Mouse (Mus musculus) layer of hippocampus, adult 18-20 months (tissue): ENCODE measurements around the gene Fars2. TPM values are rescaled to one million over a fixed set of nuclear protein-coding genes. Genes with fewer than 3 reads are reported as not detected.
"Not testable (repeated sequence)": the region's sequence is repeated elsewhere in the genome, so short reads cannot be mapped to it uniquely, and the experiment has no call there.

ENCODE experiments used
- DNase-seq, 2 experiments: peaks; one replicate each; pipeline ENCODE4 v3.0.0; 2022; ENCODE audit warnings: low spot score in 2 of 2
- total RNA-seq, 2 experiments: library from RNA; stranded (reverse); gene quantifications; 2 replicates each; pipeline ENCODE4 v1.2.3; 2021

The Fars2 gene
- total RNA-seq, 2 experiments from 2014 or later = 34.7 to 42.2 TPM

DNA sequence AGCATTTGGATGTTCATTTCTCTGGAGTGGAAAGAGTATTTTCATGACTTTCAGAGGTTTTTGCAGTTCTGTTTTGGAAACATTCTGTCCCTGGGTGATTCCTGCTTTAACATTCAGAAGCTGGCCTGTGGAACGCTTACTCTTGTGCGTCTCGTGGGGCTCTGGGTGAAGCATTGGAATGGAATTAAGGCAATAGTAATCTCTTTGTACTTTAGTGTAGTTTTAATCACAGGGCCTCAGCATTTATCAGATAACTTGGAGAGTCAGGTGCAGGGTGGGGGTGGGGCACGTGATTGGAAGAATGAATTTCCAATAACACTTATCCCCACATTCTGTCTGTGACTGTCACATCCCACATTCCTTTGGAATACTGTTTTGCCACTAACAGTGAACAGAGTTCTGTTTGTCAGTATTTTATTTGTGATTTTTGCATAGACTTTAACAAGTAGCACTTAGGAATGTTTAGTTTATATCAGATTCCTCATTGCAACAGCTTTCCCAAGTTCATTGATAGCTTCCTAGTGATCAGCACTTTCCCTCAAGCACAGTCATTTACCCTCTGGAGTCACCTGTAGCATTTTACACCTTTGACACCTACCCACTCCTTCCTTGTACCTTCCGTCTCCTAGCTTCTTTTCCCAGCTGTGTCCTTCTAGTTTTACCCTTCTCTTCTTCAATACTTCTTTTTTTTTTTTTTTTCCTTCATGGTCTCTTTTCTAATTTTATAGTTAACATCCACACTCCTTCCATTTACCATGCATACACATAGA lies 23.2 kb downstream of the Fars2 start:
- no peak for DNase-seq

DNA sequence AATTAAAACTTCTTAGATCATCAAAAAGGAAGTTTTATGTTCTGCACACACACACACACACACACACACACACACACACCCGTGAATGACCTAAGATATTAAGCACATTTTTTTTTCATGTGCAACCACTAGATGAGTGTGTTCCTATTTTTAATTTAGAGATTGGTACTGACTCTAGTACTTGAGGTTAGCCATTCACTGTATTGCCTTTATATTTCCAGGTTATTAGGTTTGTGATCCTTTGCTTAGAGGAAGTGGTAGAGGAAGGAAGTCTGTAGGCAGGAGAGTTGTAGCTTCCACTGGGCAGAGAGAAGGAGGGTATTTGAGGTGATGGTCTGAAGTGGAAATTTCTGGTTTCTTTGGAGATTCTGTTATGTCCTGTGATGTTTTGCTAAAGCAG lies 28.4 kb downstream of the Fars2 start:
- DNase-seq = no peak

DNA sequence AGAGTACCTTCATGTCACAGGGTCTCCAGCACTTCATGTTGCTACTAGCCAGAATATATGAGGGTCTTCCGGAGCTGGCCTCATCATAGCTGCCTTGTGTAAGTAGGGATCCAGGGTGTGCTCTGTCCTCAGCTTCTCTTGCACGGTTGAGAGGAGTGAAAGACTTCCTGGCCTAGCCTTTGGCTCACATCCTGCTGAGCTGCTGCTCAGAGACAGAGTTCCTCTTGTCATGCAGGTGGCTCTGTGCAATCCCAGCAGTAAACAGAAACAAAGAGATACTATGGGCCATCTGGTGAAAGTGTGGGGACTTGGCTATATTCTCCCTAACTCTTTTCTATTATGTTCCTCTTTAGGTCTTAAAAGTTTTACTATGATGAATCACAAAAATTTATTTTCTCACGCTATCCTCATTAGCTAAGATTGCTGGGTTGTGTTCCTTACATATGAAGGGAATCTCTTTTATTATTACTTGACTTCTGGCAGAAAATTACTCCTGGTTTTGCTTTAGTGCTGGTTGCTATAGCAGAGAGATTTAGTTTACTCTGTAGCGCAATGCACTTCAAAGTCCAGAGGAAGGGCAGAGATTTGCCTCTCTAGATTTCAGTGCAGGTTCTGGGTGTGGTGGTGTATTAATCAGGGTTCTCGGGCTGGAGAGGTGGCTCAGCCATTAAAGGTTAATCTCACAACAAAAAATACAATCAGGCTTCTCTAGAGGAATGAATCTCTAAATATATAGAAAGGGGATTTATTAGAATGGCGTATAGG lies 32.1 kb downstream of the Fars2 start:
- DNase-seq = no peak

DNA sequence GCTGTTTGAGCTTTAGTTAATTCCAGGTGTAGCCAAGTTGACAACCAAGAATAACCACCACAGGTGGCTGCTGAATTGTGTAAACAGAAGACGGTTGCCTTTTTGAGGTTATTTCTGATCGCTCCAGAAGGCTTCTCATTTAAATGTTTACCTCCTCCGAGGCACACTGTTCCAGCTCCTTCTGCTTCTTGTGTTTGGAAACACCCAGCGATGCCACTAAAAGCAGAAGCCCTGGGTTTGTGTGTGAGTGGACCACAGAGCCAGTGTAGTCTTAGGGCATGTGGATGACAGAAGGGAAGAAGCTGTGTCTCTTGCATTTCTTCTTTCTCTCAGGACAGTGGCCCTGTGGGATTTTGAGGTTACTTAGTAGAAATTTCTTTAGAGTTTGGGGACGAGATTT lies 33.1 kb downstream of the Fars2 start:
- no peak for DNase-seq

DNA sequence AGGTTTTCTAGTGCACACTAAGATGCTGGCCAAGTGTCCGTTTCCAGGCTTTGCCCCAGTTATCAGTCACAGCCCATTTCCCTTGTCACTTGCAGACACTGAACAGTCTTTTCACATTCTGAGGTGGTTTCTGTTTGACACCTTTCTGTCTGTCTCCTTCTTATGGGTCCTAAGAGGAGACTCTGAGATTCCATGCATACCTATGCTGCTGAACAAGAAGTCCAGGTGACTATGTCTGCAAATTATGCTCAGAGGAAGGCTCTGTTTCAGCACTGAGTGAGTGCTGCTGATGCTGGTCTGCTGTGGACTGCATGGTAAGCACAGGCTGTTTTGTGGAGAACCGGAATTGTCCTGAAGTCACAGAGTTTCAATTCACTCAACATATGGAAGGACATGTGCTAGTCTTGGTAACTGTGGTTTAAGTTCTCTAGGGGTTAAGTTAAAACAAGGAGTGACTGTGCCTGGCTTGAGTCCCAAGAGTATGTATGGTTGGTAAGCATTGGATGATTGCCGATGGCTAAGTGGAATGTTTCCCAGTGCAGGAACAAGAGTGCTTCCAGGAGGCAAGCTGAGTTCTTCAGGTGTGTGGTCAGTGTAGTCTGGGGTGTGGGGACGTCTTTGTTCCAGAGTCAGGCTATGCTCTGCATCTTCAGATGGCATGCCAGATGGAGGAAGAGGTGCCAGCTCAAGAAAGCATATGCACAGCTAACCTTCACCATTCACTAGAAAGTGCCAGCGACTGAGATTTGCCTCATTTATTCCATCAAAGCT lies 35.7 kb downstream of the Fars2 start:
- peak in 1 of 2 experiments; percentile 25 for DNase-seq

DNA sequence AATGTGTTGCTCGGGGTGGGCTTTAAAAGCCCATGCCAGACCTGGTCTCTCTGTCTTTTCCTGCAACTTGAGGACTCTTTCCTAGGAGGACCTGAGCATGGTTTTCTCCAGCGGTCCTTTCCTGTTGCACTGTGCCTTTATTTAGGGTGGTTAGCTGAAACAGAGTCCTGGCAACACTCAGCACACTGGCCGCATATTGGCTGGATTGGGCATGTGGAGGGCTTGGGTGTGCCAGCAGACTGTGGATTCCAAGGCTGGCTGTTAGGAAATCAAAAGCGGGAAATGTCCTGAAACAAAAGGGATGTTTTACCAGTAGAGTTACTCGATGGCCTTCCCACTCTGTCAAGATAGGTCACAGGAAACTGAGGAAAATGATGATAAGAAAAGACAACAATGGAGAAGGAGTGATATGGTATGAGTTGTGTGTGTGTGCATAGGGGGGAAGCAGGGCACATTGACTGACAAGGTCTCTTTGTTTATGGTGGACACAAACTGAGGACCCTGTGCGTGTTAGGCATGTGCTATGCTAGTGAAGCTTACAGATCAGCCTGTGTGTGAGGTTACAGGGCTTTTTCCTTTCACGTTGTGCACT lies 39.2 kb downstream of the Fars2 start:
- DNase-seq = no peak

DNA sequence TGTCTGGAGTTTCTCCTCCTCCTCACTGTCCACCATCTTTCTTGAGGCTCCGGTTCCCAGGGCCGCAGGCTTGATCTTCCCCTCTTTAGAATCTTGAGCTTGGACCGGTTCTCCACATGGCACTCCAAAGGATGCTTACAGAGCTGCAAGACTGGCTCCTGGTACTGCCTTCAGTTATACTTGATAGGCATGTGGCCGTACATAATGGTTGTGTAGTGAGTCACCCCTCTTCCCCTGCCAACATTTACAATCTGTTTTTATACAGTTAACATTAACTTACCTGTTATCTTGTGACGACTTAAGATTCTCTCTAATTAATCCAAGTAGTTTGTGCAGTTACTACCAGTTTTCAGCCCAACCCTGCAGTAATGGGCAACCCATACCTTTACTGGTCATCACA lies 46.2 kb downstream of the Fars2 start:
- no peak for DNase-seq

DNA sequence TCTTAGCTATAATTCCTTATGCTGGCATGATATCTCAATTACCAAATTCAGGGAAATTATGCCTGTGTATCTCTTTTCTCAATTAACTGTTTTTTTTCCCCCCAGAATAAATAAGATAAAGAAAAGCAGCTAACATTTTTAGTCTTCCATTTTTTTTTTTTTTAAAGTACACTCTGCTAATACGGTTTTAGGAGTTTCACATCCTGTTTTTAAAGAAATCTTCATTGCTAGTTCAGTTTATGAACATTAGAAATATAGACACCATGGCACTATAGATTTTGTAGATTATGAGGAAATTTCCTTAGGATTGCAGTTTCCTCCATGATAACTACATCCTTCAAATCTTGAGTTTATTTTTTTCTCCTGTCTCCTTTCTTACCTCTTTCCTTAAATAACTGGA lies 46.7 kb downstream of the Fars2 start:
- no peak for DNase-seq

DNA sequence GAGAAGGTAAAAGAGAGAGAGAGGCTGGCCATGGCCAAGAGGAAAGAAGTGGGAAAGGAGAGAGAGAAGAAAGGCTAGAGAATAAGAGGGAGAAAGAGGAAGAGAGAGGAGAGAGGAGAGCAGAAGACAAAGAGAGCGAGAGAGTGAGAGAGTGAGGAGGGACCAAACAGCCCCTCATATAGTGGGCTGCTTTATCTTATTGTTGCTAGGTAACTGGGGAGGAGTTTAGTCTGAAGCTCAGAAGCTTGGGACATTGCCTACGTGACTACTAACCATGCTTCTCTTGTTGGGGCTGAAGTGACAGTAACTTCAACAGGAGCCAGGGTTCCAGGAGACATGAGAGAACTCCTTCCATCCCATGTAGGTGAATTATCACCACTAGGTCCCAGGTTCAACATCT lies 55.8 kb downstream of the Fars2 start:
- DNase-seq = not testable (repeated sequence)

DNA sequence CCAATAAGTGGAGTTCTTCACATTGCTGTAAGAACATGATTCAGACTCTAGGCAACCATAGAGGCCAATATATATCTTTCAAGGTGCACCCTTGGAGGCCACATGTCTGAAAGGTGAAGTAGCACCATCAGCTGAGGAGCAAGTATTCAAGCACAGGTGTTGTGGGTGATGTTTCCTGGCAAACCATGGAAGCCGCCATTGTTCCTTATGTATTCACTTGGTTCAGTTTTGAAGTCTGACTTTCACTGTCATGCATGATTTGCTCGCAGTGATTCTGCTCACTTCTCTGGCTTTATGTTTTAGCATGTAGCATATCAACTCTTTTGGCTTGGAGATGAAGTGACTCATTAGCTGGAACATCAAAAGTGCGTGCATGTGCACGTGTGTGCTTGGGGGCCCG lies 56.9 kb downstream of the Fars2 start:
- DNase-seq = no peak

DNA sequence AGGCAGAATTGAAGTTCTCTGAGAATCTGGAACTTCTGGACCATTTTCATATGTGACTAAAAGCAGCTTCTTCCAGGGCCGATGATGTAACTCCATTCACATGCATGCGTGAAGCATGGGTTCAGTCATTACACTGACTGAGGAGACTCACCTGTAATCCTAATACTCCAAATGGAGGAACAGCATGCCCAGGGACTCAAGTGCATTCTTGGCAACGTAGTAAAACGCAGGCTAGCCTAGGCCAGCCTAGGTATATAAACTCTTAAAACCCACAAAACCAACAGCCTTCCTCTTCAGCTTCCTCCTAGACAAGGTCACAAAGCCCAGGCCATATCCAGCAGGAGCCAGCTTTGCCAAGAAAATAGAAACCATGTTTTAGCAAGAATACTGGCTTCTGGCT lies 57.6 kb downstream of the Fars2 start:
- DNase-seq = no peak

DNA sequence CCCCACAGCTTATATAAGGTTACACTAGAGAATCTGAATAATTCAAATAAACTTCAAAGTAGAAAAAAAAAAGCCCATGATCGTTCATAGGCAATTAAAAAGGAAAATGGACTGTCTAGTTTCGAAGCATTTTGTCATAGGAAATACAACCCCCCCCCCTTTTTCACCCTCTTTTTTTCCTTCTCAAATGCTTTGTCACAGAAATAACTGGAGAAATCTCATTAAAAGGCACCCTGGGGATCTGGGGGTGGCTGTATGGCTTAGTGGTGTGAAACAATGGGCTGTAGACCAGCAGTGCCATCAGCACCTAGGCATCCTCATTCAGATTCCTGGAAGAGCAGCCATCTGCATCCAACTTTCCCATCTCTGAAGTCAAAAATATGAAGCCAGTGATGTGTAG lies 64.0 kb downstream of the Fars2 start:
- no peak for DNase-seq

DNA sequence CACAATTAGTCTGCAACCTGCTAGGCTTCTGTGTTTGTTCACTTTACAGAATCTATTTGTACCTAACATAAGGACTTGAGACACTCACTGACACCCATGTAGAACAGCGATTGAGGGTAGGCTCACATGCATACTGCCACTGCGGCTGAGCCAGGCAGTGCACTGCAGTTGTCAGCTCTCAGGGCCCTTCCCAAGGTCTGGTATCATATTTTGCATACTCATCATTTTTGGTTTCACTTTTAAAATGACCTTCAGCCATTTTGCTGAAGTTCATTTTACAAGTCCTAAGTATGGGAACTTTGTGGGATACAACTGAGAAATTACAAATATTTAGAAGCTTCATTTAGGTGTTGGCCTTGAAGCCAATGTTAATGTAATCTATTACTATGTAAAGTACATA lies 73.4 kb downstream of the Fars2 start:
- no peak for DNase-seq

DNA sequence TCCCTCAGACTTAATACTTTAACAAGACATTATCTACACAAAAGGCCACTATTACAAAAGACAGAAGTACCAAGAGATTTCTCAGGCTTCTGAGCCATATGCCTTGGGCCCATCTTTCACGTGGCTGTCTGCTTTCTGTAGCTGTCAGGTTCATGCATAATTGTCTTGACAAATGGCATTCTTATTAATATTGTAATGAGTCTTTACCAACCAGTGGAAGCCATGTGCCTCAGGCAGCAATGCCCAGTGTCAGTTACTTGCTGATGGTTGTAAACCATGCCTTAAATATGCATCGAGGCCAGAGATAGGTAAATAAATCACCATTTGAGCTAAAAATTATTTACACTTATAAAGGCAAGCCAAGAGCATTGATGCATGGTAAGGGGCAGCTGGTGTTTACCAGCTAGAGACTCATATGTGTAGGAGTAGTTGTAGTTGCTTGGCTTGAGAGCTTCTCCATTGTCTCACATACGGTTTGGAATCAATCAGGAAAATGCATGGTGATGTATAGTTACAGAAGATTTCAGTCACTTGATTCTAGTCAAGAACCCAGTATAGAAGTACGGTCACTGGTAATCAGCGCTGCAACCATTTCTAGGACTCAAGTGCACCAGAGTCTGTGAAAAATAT lies 76.4 kb downstream of the Fars2 start:
- peak in 1 of 2 experiments; percentile 34 for DNase-seq

DNA sequence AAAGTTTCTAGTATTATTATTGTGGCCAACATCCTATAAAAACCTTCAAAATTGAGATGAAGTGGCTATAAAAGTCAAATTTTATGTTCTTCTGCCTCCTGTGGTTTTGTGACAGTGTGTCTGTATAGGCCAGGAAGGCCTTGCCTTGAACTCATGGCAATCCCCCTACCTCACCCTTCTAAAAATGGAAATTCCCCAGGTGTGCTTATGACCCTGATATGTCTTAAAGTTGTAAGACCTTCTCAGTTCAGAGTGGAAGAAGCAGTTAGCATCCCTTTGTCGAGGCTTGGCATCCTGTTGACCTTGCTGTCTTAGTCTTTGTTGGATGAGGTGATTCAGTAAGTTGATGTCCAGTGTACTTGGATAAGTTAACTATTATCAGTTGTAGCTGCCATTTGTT lies 82.1 kb downstream of the Fars2 start:
- DNase-seq = no peak

DNA sequence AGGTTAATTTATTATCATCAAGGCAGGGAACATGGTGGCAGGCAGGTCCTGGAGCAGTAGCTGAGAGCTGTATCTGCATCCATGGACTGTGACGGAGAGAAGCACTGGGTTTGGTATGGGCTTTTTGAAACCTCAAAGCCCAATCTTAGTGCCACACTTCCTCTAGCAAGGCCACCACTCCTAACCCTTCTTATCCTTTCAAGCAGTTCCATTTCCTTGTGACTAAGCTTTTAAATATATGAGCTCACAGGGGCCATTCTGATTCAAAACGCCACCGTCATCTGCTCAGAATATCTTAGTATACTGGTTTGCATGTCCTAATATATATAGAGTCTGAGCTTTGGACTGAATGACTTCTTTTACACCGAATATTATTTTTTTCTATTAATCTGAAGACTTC lies 83.2 kb downstream of the Fars2 start:
- no peak for DNase-seq

DNA sequence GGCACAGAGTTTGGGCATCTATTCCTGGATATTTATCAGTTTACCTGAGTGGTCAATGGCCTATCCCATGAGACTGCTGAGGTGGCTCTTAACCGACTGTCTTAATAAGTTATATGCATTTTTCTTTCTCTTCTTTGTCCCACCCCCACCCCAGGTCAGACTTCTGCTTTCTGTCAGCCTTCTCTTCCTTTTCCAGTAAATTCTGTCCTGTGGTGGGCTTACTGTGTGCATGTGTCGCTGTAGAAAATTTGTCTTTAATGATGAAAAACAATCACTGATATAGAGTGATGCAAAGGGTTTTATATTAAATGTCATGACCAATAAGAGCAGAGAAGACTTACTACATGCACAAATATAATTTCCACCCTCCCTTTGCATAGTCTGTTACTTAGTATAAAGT lies 85.3 kb downstream of the Fars2 start:
- no peak for DNase-seq

DNA sequence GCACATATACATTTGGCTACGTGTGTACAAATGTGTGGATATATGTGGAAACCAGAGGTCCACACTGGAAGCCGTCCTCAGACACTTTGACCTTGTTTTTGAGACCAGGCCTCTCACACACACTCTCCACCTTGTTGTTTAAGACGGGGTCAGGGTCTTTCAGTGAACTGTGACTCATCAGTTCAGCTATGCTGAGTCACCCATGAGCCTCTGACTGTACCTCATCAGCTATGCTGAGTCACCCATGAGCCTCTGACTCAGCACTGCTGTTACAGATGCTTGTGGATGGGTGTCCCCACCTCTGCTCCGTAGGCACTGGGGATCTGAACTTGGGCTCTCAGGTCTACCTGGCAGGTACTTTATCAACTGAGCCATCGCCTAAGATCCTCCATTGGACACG lies 85.8 kb downstream of the Fars2 start:
- DNase-seq = no peak

DNA sequence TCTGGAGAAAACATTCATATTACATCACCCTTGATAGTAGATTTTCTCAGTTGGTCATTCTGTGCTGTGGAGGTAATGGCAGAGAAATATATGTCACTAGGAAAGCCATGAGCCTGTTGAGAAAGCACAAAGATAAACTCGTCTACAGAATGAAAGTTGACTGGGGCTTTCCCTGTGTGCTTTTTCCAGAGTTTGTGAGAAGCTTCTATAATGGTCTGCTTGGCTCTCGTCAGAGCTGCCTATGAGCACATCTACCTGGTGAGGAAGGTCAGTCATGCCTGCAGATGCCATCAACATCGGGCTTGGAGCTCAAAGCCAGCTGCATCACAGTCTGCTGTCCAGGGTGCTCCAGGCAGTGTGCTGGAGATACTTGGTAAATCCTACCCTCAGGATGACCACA lies 87.1 kb downstream of the Fars2 start:
- DNase-seq = no peak

DNA sequence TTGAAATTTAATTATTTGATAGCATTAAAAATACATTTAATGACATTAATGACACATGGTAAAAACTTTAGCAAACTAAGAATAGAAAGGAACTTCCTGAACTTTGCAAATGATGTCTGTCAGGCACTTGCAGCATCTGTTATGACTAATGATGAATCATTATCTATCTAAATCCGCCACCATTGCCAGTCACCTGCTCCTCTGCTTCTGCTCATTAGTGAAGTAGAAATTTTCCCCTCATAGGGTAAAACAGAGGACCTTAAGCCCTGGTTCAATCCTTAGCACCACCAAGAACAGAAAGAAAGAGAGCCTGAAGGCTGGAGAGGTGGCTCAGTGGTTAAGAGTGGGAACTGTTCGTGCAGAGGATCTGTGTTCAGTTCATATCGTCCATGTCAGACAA lies 93.8 kb downstream of the Fars2 start:
- peak in 1 of 2 experiments; percentile 42 for DNase-seq

DNA sequence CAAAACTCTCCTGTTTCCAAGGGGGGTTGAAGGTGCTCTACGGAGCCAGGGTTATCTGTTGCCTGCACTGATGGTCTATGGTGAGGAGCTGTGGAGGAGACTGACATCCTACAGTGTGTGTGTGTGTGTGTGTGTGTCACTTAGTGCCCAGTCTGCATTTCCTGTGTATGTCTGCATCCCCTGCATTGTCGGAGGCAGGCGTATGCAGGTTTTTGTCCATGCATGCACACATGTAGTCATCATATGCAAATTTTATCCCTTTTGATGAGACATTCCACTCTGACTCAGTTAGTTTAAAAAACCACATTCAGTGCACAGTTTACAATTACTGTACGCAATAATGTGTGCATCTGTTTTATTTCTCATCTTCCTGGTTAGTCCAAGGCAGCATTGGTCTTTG lies 96.8 kb downstream of the Fars2 start:
- DNase-seq = no peak
